Mouse (Mus musculus) intestine, embryonic 14.5 days (tissue): ENCODE measurements around the gene Gm10118. TPM values are rescaled to one million over a fixed set of nuclear protein-coding genes. Genes with fewer than 3 reads are reported as not detected.

Source experiments
- ATAC-seq: fragments of 200-750 bp; cut with Nextera tagmentation; replicated peaks from 2 replicates; pipeline ENCODE4 v1.8.0; 2017; ENCODE audit warnings: low read depth, moderate number of reproducible peaks, moderate TSS enrichment, moderate library complexity; ENCODE audit not compliant: low FRiP score, low TSS enrichment
- DNase-seq: peaks from one replicate; pipeline ENCODE4 v3.0.0-alpha.2; 2018; ENCODE audit warnings: low spot score
- H3K27ac ChIP-seq: fragments of 300-500 bp; sonication (generic); 2 replicates; pipeline ENCODE4 v1.5.1; 2014; ENCODE audit warnings: low read depth, mild to moderate bottlenecking, control low read depth
- H3K27me3 ChIP-seq: fragments of 300-500 bp; sonication (generic); replicated peaks from 2 replicates; pipeline ENCODE4 v1.6.1; 2014; ENCODE audit warnings: low read length, control low read depth; ENCODE audit not compliant: control insufficient read depth, insufficient read depth
- H3K36me3 ChIP-seq: fragments of 300-500 bp; sonication (generic); 2 replicates; pipeline ENCODE4 v1.6.1; 2014; ENCODE audit warnings: low read length, control low read depth; ENCODE audit not compliant: control insufficient read depth, insufficient read depth
- H3K4me1 ChIP-seq: fragments of 300-500 bp; sonication (generic); replicated peaks from 2 replicates; pipeline ENCODE4 v1.6.1; 2014; ENCODE audit warnings: low read length, control low read depth, mixed read lengths; ENCODE audit not compliant: control insufficient read depth, insufficient read depth
- H3K4me2 ChIP-seq: fragments of 300-500 bp; sonication (generic); 2 replicates; pipeline ENCODE4 v1.6.1; 2014; ENCODE audit warnings: low read length
- H3K4me3 ChIP-seq: fragments of 300-500 bp; sonication (generic); 2 replicates; pipeline ENCODE4 v1.5.1; 2014; ENCODE audit warnings: low read depth, low read length, control low read depth, mixed read lengths
- H3K9ac ChIP-seq: fragments of 300-500 bp; sonication (generic); 2 replicates; pipeline ENCODE4 v1.6.1; 2014; ENCODE audit warnings: mild to moderate bottlenecking, low read length
- H3K9me3 ChIP-seq: fragments of 300-500 bp; sonication (generic); 2 replicates; pipeline ENCODE4 v1.6.1; 2016; ENCODE audit warnings: low read length, control low read depth; ENCODE audit not compliant: control insufficient read depth
- WGBS: fragments of 180-500 bp; shearing (Covaris S2); extraction: QIAGEN DNeasy Blood & Tissue Kit; methylation state at CpG from one replicate; pipeline ENCODE4 v1.1.7; 2014; 5-methylcytosine and 5-hydroxymethylcytosine counted together
- polyA plus RNA-seq: library from polyadenylated mRNA; unstranded; fragments of >200 nt; fragmentation: Nextera tagmentation; extraction: Ambion mirVana; gene quantifications from 2 replicates; pipeline ENCODE4 v1.2.1, GENCODE M21; 2014

Gene Gm10118
- polyA plus RNA-seq, 1 experiment from 2014 or later: 0.45 TPM

- Histone ChIP-seq H3K27ac (no peak overlapping the region), H3K4me1 (no peaks in the 10 kb centered on the region), H3K4me3 (no peak overlapping the region), H3K9ac (no peak overlapping the region), H3K9me3 (no peaks in the 10 kb centered on the region), H3K4me2 (no peak overlapping the region), H3K36me3 (no peaks in the 10 kb centered on the region), H3K27me3 (no peaks in the 10 kb centered on the region)
- ATAC-seq: no peak
- DNase-seq: no peak
Measured at GRCm38 (mm10) chr10:63899891-63900290, 27.3 kb downstream of the Gm10118 start.

DNA sequence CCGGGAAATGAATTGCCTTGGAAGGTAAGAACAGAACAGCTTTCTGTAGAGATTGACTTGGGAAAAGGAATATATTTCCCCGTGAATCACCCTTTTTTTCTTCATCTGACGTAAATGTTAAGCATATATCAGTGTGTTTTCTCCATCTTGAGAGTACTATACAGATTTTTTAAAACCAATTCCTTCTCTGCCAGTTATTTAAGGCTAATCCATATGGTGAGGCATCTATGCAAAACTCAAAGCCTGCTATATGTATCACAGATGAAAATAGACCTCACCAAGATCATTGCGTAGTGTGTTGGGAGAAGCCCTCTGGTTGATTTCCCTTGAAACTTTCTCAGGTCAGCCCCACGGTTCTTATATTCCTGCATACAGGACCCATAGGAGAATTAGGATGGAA lies 32.6 kb downstream of the Gm10118 start:
- no peak overlapping the region for H3K4me2 ChIP-seq
- no peak overlapping the region for H3K4me3 ChIP-seq
- H3K27me3 ChIP-seq: no peaks in the 10 kb centered on the region
- H3K9me3 ChIP-seq: no peaks in the 10 kb centered on the region
- H3K27ac ChIP-seq: no peak overlapping the region
- no peaks in the 10 kb centered on the region for H3K4me1 ChIP-seq
- 88% methylated on average over 5 of the region's 5 CpGs for WGBS
- no peaks in the 10 kb centered on the region for H3K36me3 ChIP-seq
- no peak overlapping the region for H3K9ac ChIP-seq
- ATAC-seq (no peak), DNase-seq (no peak)

GRCm38 (mm10) chr10:63886449-63887088 lies 40.7 kb downstream of the Gm10118 start:
- no peaks in the 10 kb centered on the region for H3K4me1 ChIP-seq
- H3K4me3 ChIP-seq: no peak overlapping the region; the same call in 1 of the 2 replicates
- ATAC-seq (0 out of 2 replicates have a peak, but pooled peaks have one; percentile 15), DNase-seq (no peak)
- no peak overlapping the region for H3K27ac ChIP-seq
- H3K27me3 ChIP-seq: no peaks in the 10 kb centered on the region
- peak overlapping the region; percentile 34 for H3K4me2 ChIP-seq
- H3K9me3 ChIP-seq: no peaks in the 10 kb centered on the region
- H3K9ac ChIP-seq: no peak overlapping the region
- WGBS: 55% methylated on average over 23 of the region's 23 CpGs
- H3K36me3 ChIP-seq: no peaks in the 10 kb centered on the region

- no peak for ATAC-seq
- Histone ChIP-seq H3K36me3 (no peaks in the 10 kb centered on the region), H3K4me1 (no peaks in the 10 kb centered on the region), H3K4me2 (no peak overlapping the region), H3K27ac (no peak overlapping the region), H3K9ac (no peak overlapping the region), H3K27me3 (no peaks in the 10 kb centered on the region), H3K4me3 (no peak overlapping the region), H3K9me3 (no peaks in the 10 kb centered on the region)
- WGBS: 83% methylated on average over 5 of the region's 5 CpGs
- DNase-seq: no peak
Measured at GRCm38 (mm10) chr10:63880462-63880903, 46.8 kb downstream of the Gm10118 start.

Other genes starting within 250 kb of the Gm10118 start
- 6.5 and 7.3 TPM in 2 replicates for gene Lrrtm3, start 162.8 kb upstream of the Gm10118 start, polyA plus RNA-seq